Mouse (Mus musculus) CH12.LX (cell line): ENCODE results near the gene Dcx. TPM values are rescaled to one million over a fixed set of nuclear protein-coding genes. Genes with fewer than 3 reads are reported as not detected.

ENCODE experiments used
- DNase-seq: peaks from one replicate; pipeline ENCODE4 v3.0.0-alpha.2; 2013; ENCODE audit errors: extremely low read depth
- H3K27ac ChIP-seq: 2 replicates; pipeline ENCODE4 v1.5.1; 2012; ENCODE audit warnings: low read depth, mild to moderate bottlenecking, control low read depth, moderate library complexity; ENCODE audit not compliant: insufficient read depth
- H3K27me3 ChIP-seq: replicated peaks from 2 replicates; pipeline ENCODE3; 2012; ENCODE audit warnings: inconsistent platforms
- H3K36me3 ChIP-seq, 2 experiments: replicated peaks in 1 of 2; 2 replicates each; pipeline versions ENCODE3 to v1.6.1; 2012; ENCODE audit warnings: inconsistent platforms in 1 of 2, low read length in 1 of 2, mild to moderate bottlenecking in 1 of 2, mixed read lengths in 1 of 2, moderate library complexity in 1 of 2; ENCODE audit not compliant: control insufficient read depth in 1 of 2, insufficient read depth in 1 of 2
- H3K4me1 ChIP-seq, 2 experiments: 2 replicates each; pipeline ENCODE4 v1.6.1; 2012; ENCODE audit warnings: inconsistent platforms in 1 of 2, moderate library complexity in 1 of 2; ENCODE audit not compliant: insufficient read depth in 2 of 2, control insufficient read depth in 1 of 2
- H3K4me2 ChIP-seq: 2 replicates; pipeline ENCODE4 v1.6.1; 2012; ENCODE audit warnings: low read depth, mild to moderate bottlenecking, control low read depth; ENCODE audit not compliant: poor library complexity, insufficient read depth, severe bottlenecking
- H3K4me3 ChIP-seq, 3 experiments: fragments of 150-350 bp in 1 of 3; sonication (generic) in 1 of 3; replicated peaks in 1 of 3; 2 replicates each; pipeline versions ENCODE3 to v1.5.1; 2011 to 2012; ENCODE audit warnings: low read depth in 2 of 3, low read length in 2 of 3, mild to moderate bottlenecking in 2 of 3, moderate library complexity in 2 of 3, control low read depth in 1 of 3, improper control_type of control experiment in 1 of 3, inconsistent platforms in 1 of 3, mixed read lengths in 1 of 3; ENCODE audit not compliant: poor library complexity in 1 of 3
- H3K79me2 ChIP-seq: replicated peaks from 2 replicates; pipeline ENCODE4 v1.6.1; 2012; ENCODE audit warnings: mild to moderate bottlenecking, moderate library complexity; ENCODE audit not compliant: control insufficient read depth, poor library complexity, insufficient read depth, severe bottlenecking; ENCODE audit errors: extremely low read depth
- H3K9ac ChIP-seq: 2 replicates; pipeline ENCODE4 v1.6.1; 2012; ENCODE audit warnings: low read depth, mild to moderate bottlenecking, control low read depth, moderate library complexity; ENCODE audit not compliant: insufficient read depth
- H3K9me3 ChIP-seq: replicated peaks from 2 replicates; pipeline ENCODE3; 2012; ENCODE audit warnings: low read length, inconsistent platforms, mixed read lengths
- CHD1 ChIP-seq: IDR thresholded peaks from 2 replicates; pipeline ENCODE4 v1.6.1; 2012; ENCODE audit warnings: low read depth, low read length, improper control_type of control experiment, inconsistent platforms
- CHD2 ChIP-seq: IDR thresholded peaks from 2 replicates; pipeline ENCODE4 v1.6.1; 2011; ENCODE audit warnings: low read length, improper control_type of control experiment
- CTCF ChIP-seq, 2 experiments: IDR thresholded peaks in 1 of 2; conservative IDR thresholded peaks in 1 of 2; 2 replicates each; pipeline ENCODE4 v1.5.1; 2011 to 2012; ENCODE audit warnings: low read depth in 2 of 2, low read length in 2 of 2, improper control_type of control experiment in 1 of 2, inconsistent platforms in 1 of 2, mild to moderate bottlenecking in 1 of 2, moderate library complexity in 1 of 2
- EP300 ChIP-seq: IDR thresholded peaks from 2 replicates; pipeline ENCODE4 v1.6.1; 2011; ENCODE audit warnings: low read length, improper control_type of control experiment
- GABPA ChIP-seq: IDR thresholded peaks from 2 replicates; pipeline ENCODE4 v1.6.1; 2012; ENCODE audit warnings: low read depth, low read length, improper control_type of control experiment, inconsistent platforms; ENCODE audit not compliant: insufficient replicate concordance
- HCFC1 ChIP-seq: IDR thresholded peaks from 2 replicates; pipeline ENCODE4 v1.6.1; 2012; ENCODE audit warnings: low read depth, mild to moderate bottlenecking, inconsistent platforms, low read length, improper control_type of control experiment
- IRF4 ChIP-seq: IDR thresholded peaks from 2 replicates; pipeline ENCODE4 v1.6.1; 2014; ENCODE audit warnings: low read depth, mild to moderate bottlenecking, inconsistent platforms, low read length, improper control_type of control experiment
- JUN ChIP-seq: IDR thresholded peaks from 2 replicates; pipeline ENCODE4 v1.6.1; 2011; ENCODE audit warnings: low read depth, mild to moderate bottlenecking, low read length, improper control_type of control experiment, moderate library complexity; ENCODE audit not compliant: insufficient read depth
- JUND ChIP-seq: conservative IDR thresholded peaks from 2 replicates; pipeline ENCODE4 v1.6.1; 2011; ENCODE audit warnings: low read depth, low read length, improper control_type of control experiment
- MAX ChIP-seq: IDR thresholded peaks from 2 replicates; pipeline ENCODE4 v1.6.1; 2011; ENCODE audit warnings: low read length, improper control_type of control experiment
- POLR2A ChIP-seq: IDR thresholded peaks from 2 replicates; pipeline ENCODE4 v1.6.1; 2011; ENCODE audit warnings: low read depth, mild to moderate bottlenecking, improper control_type of control experiment, low read length
- POLR2AphosphoS2 ChIP-seq: IDR thresholded peaks from 2 replicates; pipeline ENCODE4 v1.6.1; 2011; ENCODE audit warnings: low read depth, low read length, improper control_type of control experiment
- RAD21 ChIP-seq: IDR thresholded peaks from 2 replicates; pipeline ENCODE4 v1.6.1; 2011; ENCODE audit warnings: low read depth, mild to moderate bottlenecking, low read length, improper control_type of control experiment, moderate library complexity
- RCOR1 ChIP-seq: conservative IDR thresholded peaks from 2 replicates; pipeline ENCODE4 v1.6.1; 2012; ENCODE audit warnings: low read depth, mild to moderate bottlenecking, inconsistent platforms, low read length, improper control_type of control experiment
- SIN3A ChIP-seq: IDR thresholded peaks from 2 replicates; pipeline ENCODE4 v1.6.1; 2012; ENCODE audit warnings: low read length, improper control_type of control experiment, inconsistent platforms
- TBP ChIP-seq: conservative IDR thresholded peaks from 2 replicates; pipeline ENCODE4 v1.6.1; 2011; ENCODE audit warnings: low read depth, low read length, improper control_type of control experiment
- ZKSCAN1 ChIP-seq: IDR thresholded peaks from 2 replicates; pipeline ENCODE4 v1.6.1; 2012; ENCODE audit warnings: low read depth, inconsistent platforms, low read length, improper control_type of control experiment, borderline replicate concordance
- ZMIZ1 ChIP-seq: IDR thresholded peaks from 2 replicates; pipeline ENCODE4 v1.6.1; 2012; ENCODE audit warnings: low read depth, mild to moderate bottlenecking, inconsistent platforms, low read length, improper control_type of control experiment
- dilution Hi-C: fragments of 300-500 bp; cut with MboI; formaldehyde crosslinking; loops from 2 replicates; pipeline ENCODE4 v1.14.3; 2020; ENCODE audit warnings: low sequenced_read_pairs; ENCODE audit not compliant: extremely low pct_unique_long_range_greater_than_20kb, extremely low pct_ligation_motif_present
- in situ Hi-C: fragments of 300-500 bp; cut with MboI; formaldehyde crosslinking; loops from 3 replicates; pipeline ENCODE4 v1.14.3; 2019; ENCODE audit warnings: low sequenced_read_pairs, low pct_ligation_motif_present, low pct_unique_long_range_greater_than_20kb, mixed read lengths
- polyA plus RNA-seq: library from polyadenylated mRNA; unstranded; fragments of >175 nt; gene quantifications from 2 replicates; pipeline ENCODE4 v1.2.1, GENCODE M21; 2012; ENCODE audit warnings: low read depth; ENCODE audit not compliant: insufficient read length
- total RNA-seq, 2 experiments: library from RNA; depleted of rRNA; stranded (reverse); fragments of 300-350 nt in 1 of 2; fragments of >200 nt in 1 of 2; gene quantifications; 2 replicates each; pipeline ENCODE4 v1.2.3; 2012 to 2014

Gene Dcx
- total and polyA plus RNA-seq, 3 experiments, result not detected

DNA sequence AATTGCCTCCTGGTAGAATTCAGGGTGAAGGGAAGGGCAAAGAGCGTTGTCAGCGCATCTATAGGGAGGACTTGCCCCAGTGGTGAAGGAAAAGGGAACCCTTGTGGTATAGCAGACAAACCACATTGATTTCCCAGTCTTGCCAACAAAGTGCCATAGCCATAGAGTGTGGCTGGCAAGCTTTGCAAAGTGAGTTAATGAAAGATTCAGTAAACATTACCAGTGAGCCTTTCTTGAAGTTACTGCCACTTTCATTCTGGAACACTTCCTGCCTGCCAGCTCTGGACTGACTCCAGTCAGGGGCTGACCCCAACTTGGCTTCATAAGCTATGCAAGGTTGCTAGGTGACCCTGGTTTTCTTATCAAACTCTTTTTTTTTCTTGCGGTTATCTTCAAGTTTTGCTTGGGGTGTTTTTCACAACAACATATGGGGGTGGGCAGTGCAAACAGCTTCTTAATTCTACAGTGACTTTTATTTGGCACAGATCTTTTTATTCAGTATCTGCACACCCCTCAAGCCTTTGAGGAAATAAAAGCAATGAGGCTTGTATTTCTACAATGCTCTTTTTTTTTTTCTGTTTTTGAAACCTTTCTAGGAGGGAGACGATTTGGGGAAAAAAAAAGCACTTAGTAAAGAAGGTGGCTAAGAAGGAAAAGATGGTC is 51.2 kb downstream of the Dcx start:
- no peak overlapping the region for H3K27ac ChIP-seq
- H3K4me1 ChIP-seq, result no peaks in the 10 kb centered on the region
- no peaks in the 10 kb centered on the region for H3K27me3 ChIP-seq
- in situ Hi-C loops, result no loop called here
- no peak overlapping the region for H3K4me3 ChIP-seq
- H3K4me2 ChIP-seq, result no peak overlapping the region
- DNase-seq, result no peak
- H3K9me3 ChIP-seq, result no peaks in the 10 kb centered on the region
- H3K36me3 ChIP-seq, result no peaks in the 10 kb centered on the region
- no peaks in the 10 kb centered on the region for H3K79me2 ChIP-seq
- H3K9ac ChIP-seq, result no peak overlapping the region
- dilution Hi-C loops, result no loop called here
- TF ChIP-seq JUND (no peak), SIN3A (no peak), ZMIZ1 (no peak), TBP (no peak), POLR2A (no peak), EP300 (no peak), IRF4 (no peak)
- TF ChIP-seq, all 38 proteins: peak for 0

DNA sequence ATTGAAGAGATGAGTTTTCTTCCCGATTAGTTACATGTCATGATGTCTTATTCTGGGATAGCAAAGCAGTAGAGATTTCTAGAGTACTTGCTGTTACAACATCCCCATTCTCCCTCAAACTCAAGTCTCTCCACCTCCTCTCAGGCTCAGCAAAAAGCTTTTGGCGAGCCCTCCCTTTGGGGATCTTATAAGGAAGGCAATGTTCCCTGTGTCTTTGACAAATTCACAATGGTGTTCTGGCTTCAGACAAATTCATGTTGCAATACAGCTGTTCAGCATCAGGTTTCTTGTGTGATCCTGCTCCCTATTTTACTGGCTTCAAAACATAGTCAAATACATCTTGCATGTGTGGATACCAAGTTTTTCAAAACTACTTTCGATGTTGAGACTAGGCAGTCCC is 53.5 kb downstream of the Dcx start:
- no peaks in the 10 kb centered on the region for H3K4me1 ChIP-seq
- H3K36me3 ChIP-seq, result no peaks in the 10 kb centered on the region
- no peaks in the 10 kb centered on the region for H3K9me3 ChIP-seq
- in situ Hi-C loops, result no loop called here
- H3K27ac ChIP-seq, result no peak overlapping the region
- dilution Hi-C loops, result no loop called here
- TF ChIP-seq GABPA (no peak), RAD21 (no peak), POLR2A (no peak), CTCF (conservative IDR thresholded peaks at IDR 0.05 in 1 of 2, IDR thresholded peaks at IDR 0.05 in 1 of 2; ENCODE audit: low read depth in 2 of 2, low read length in 2 of 2) (no peak), ZMIZ1 (no peak), ZKSCAN1 (no peak), HCFC1 (no peak), RCOR1 (no peak), POLR2AphosphoS2 (no peak), CHD1 (no peak), MAX (no peak), CHD2 (no peak), JUN (no peak)
- TF ChIP-seq, all 38 proteins: peak for 0
- no peak for DNase-seq
- no peak overlapping the region for H3K9ac ChIP-seq
- H3K4me2 ChIP-seq, result no peak overlapping the region
- no peaks in the 10 kb centered on the region for H3K27me3 ChIP-seq
- H3K4me3 ChIP-seq, result no peak overlapping the region
- H3K79me2 ChIP-seq, result no peaks in the 10 kb centered on the region
